Mouse (Mus musculus) hindbrain, embryonic 16.5 days (tissue): Measurements from ENCODE around the gene D430019H16Rik. TPM values are rescaled to one million over a fixed set of nuclear protein-coding genes. Genes with fewer than 3 reads are reported as not detected.

Source experiments
- ATAC-seq: fragments of 200-750 bp; cut with Nextera tagmentation; 2 replicates; pipeline ENCODE4 v1.8.0; 2017; ENCODE audit warnings: moderate TSS enrichment, moderate library complexity
- H3K27ac ChIP-seq: fragments of 300-500 bp; sonication (generic); 2 replicates; pipeline ENCODE4 v1.5.1; 2014; ENCODE audit warnings: low read depth, mild to moderate bottlenecking, control low read depth, low read length, moderate library complexity
- H3K27me3 ChIP-seq: fragments of 300-500 bp; sonication (generic); replicated peaks from 2 replicates; pipeline ENCODE4 v1.6.1; 2014; ENCODE audit warnings: low read length; ENCODE audit not compliant: control insufficient read depth, insufficient read depth
- H3K36me3 ChIP-seq: fragments of 300-500 bp; sonication (generic); 2 replicates; pipeline ENCODE4 v1.6.1; 2014; ENCODE audit warnings: mild to moderate bottlenecking, low read length, moderate library complexity, mixed read lengths; ENCODE audit not compliant: control insufficient read depth, insufficient read depth
- H3K4me1 ChIP-seq: fragments of 300-500 bp; sonication (generic); 2 replicates; pipeline ENCODE4 v1.6.1; 2014; ENCODE audit warnings: low read depth, low read length; ENCODE audit not compliant: control insufficient read depth, insufficient read depth
- H3K4me2 ChIP-seq: fragments of 300-500 bp; sonication (generic); 2 replicates; pipeline ENCODE4 v1.6.1; 2014; ENCODE audit warnings: mild to moderate bottlenecking, low read length, control low read depth, moderate library complexity
- H3K4me3 ChIP-seq: fragments of 300-500 bp; sonication (generic); 2 replicates; pipeline ENCODE4 v1.5.1; 2014; ENCODE audit warnings: mild to moderate bottlenecking, low read length, control low read depth, moderate library complexity
- H3K9ac ChIP-seq: fragments of 300-500 bp; sonication (generic); 2 replicates; pipeline ENCODE4 v1.6.1; 2014; ENCODE audit warnings: low read depth, mild to moderate bottlenecking, control low read depth, low read length, moderate library complexity
- H3K9me3 ChIP-seq: fragments of 300-500 bp; sonication (generic); 2 replicates; pipeline ENCODE4 v1.6.1; 2014; ENCODE audit warnings: mild to moderate bottlenecking, low read length, moderate library complexity; ENCODE audit not compliant: control insufficient read depth
- WGBS: fragments of 180-500 bp; shearing (Covaris S2); extraction: QIAGEN DNeasy Blood & Tissue Kit; methylation state at CpG from one replicate; pipeline ENCODE4 v1.1.7; 2014; 5-methylcytosine and 5-hydroxymethylcytosine counted together
- polyA plus RNA-seq: library from polyadenylated mRNA; unstranded; fragments of >200 nt; fragmentation: Nextera tagmentation; extraction: Ambion mirVana; gene quantifications from 2 replicates; pipeline ENCODE4 v1.2.1, GENCODE M21; 2015

D430019H16Rik gene
- 10.8 and 12.3 TPM in 2 replicates for polyA plus RNA-seq

- Histone ChIP-seq H3K9ac (peak within 1 kb of the TSS; percentile 87), H3K27me3 (no peaks in the 10 kb centered on the region), H3K36me3 (no peaks in the 10 kb centered on the region), H3K4me2 (peak within 1 kb of the TSS; percentile 67), H3K4me3 (peak within 1 kb of the TSS; percentile 84), H3K9me3 (no peaks in the 10 kb centered on the region), H3K27ac (peak within 1 kb of the TSS; percentile 84), H3K4me1 (peaks cover 35% of the 10 kb centered on the region)
- ATAC-seq: peak; percentile 90
- WGBS: 0% methylated on average over 33 of the region's 38 CpGs
Observed at GRCm38 (mm10) chr12:105453670-105454257, at the start of gene D430019H16Rik. TSS of gene D430019H16Rik (plus strand) at chr12:105453856.

GRCm38 (mm10) chr12:105406008-105406407, 47.6 kb upstream of the D430019H16Rik start:
- Histone ChIP-seq H3K9me3 (0 out of 2 replicates have a peak, but pooled peaks cover 2% of the 10 kb centered on the region), H3K27me3 (no peaks in the 10 kb centered on the region), H3K36me3 (no peaks in the 10 kb centered on the region), H3K4me1 (no peaks in the 10 kb centered on the region), H3K27ac (no peak overlapping the region), H3K4me2 (no peak overlapping the region), H3K9ac (no peak overlapping the region), H3K4me3 (no peak overlapping the region)
- WGBS: 77% methylated on average over 6 of the region's 6 CpGs
- no peak for ATAC-seq

- Histone ChIP-seq H3K27me3 (no peaks in the 10 kb centered on the region), H3K27ac (no peak overlapping the region), H3K9ac (no peak overlapping the region), H3K36me3 (no peaks in the 10 kb centered on the region), H3K4me2 (no peak overlapping the region), H3K4me1 (peaks cover 3% of the 10 kb centered on the region; the same call in 1 of the 2 replicates), H3K4me3 (no peak overlapping the region), H3K9me3 (0 out of 2 replicates have a peak, but pooled peaks cover 2% of the 10 kb centered on the region)
- no peak for ATAC-seq
- 66% methylated on average over 8 of the region's 8 CpGs for WGBS
Observed at GRCm38 (mm10) chr12:105413909-105414308, 39.7 kb upstream of the D430019H16Rik start.

GRCm38 (mm10) chr12:105420476-105420875, 33.2 kb upstream of the D430019H16Rik start:
- WGBS: 57% methylated on average over 6 of the region's 6 CpGs

GRCm38 (mm10) chr12:105426541-105426940, 27.1 kb upstream of the D430019H16Rik start:
- no peaks in the 10 kb centered on the region for H3K36me3 ChIP-seq
- H3K9me3 ChIP-seq: no peaks in the 10 kb centered on the region
- WGBS: 76% methylated on average over 7 of the region's 7 CpGs
- no peak overlapping the region for H3K4me3 ChIP-seq
- H3K27me3 ChIP-seq: 0 out of 2 replicates have a peak, but pooled peaks cover 3% of the 10 kb centered on the region
- H3K4me1 ChIP-seq: peaks cover 4% of the 10 kb centered on the region; the same call in 1 of the 2 replicates
- no peak for ATAC-seq
- H3K9ac ChIP-seq: no peak overlapping the region
- no peak overlapping the region for H3K27ac ChIP-seq
- H3K4me2 ChIP-seq: no peak overlapping the region

More at GRCm38 (mm10) chr12:105420476-105420875, 33.2 kb upstream of the D430019H16Rik start:
- Histone ChIP-seq H3K4me1 (no peaks in the 10 kb centered on the region), H3K36me3 (no peaks in the 10 kb centered on the region), H3K27me3 (no peaks in the 10 kb centered on the region), H3K9me3 (no peaks in the 10 kb centered on the region), H3K4me2 (no peak overlapping the region), H3K4me3 (no peak overlapping the region), H3K9ac (no peak overlapping the region), H3K27ac (no peak overlapping the region)
- no peak for ATAC-seq

- Histone ChIP-seq H3K9ac (no peak overlapping the region), H3K9me3 (no peaks in the 10 kb centered on the region), H3K4me1 (peaks cover 4% of the 10 kb centered on the region; the same call in 1 of the 2 replicates), H3K4me3 (no peak overlapping the region), H3K36me3 (no peaks in the 10 kb centered on the region), H3K27ac (no peak overlapping the region), H3K27me3 (0 out of 2 replicates have a peak, but pooled peaks cover 3% of the 10 kb centered on the region), H3K4me2 (peak overlapping the region; percentile 27)
- WGBS: 26% methylated on average over 10 of the region's 10 CpGs
- peak; percentile 84 for ATAC-seq
Observed at GRCm38 (mm10) chr12:105427039-105427757, 26.5 kb upstream of the D430019H16Rik start.

- Histone ChIP-seq H3K36me3 (no peaks in the 10 kb centered on the region), H3K27me3 (no peaks in the 10 kb centered on the region), H3K4me3 (no peak overlapping the region), H3K9ac (no peak overlapping the region), H3K9me3 (no peaks in the 10 kb centered on the region), H3K4me2 (no peak overlapping the region), H3K27ac (no peak overlapping the region), H3K4me1 (peaks cover 4% of the 10 kb centered on the region; the same call in 1 of the 2 replicates)
- ATAC-seq: peak; percentile 53; the same call in 1 of the 2 replicates
- WGBS: 57% methylated on average over 3 of the region's 3 CpGs
Observed at GRCm38 (mm10) chr12:105431872-105432271, 21.8 kb upstream of the D430019H16Rik start.

GRCm38 (mm10) chr12:105432807-105433206, 20.8 kb upstream of the D430019H16Rik start:
- Histone ChIP-seq H3K9ac (no peak overlapping the region), H3K27ac (no peak overlapping the region), H3K27me3 (no peaks in the 10 kb centered on the region), H3K4me3 (no peak overlapping the region), H3K4me2 (no peak overlapping the region), H3K9me3 (no peaks in the 10 kb centered on the region), H3K4me1 (no peaks in the 10 kb centered on the region), H3K36me3 (no peaks in the 10 kb centered on the region)
- no peak for ATAC-seq
- WGBS: 76% methylated on average over 3 of the region's 3 CpGs

- Histone ChIP-seq H3K4me1 (no peaks in the 10 kb centered on the region), H3K9me3 (no peaks in the 10 kb centered on the region), H3K27me3 (no peaks in the 10 kb centered on the region), H3K4me2 (no peak overlapping the region), H3K4me3 (no peak overlapping the region), H3K9ac (no peak overlapping the region), H3K27ac (no peak overlapping the region), H3K36me3 (no peaks in the 10 kb centered on the region)
- whole genome bisulfite sequencing: 51% methylated on average over 5 of the region's 5 CpGs
- no peak for ATAC-seq
Observed at GRCm38 (mm10) chr12:105438259-105438658, 15.4 kb upstream of the D430019H16Rik start.
